Mouse (Mus musculus): ENCODE measurements around the gene Abtb2. TPM values are rescaled to one million over a fixed set of nuclear protein-coding genes. Genes with fewer than 3 reads are reported as not detected.
A peak's percentile ranks its signal among the peaks of the same experiment; 100 is the strongest.

Abtb2 gene
- polyA plus RNA-seq, 1 experiment: 4.0 TPM

- TF ChIP-seq CEBPB (IDR thresholded peaks at IDR 0.05; ENCODE audit: low read depth): no peak
- no peak for TF ChIP-seq USF1 (IDR thresholded peaks at IDR 0.05; ENCODE audit: low read depth)
- no peak for TF ChIP-seq MYOD1 (IDR thresholded peaks at IDR 0.05; ENCODE audit: control insufficient read depth, insufficient read length, low read depth)
- no peak for TF ChIP-seq CTCF (IDR thresholded peaks at IDR 0.05; ENCODE audit: control insufficient read depth, insufficient read depth, insufficient read length)
- Histone ChIP-seq H3K27me3 (ENCODE audit: control insufficient read depth, insufficient read depth, insufficient read length) (no peaks in the 10 kb centered on the region), H3ac (ENCODE audit: control insufficient read depth, insufficient read length, low read depth) (no peak overlapping the region), H3K79me2 (ENCODE audit: control insufficient read depth, insufficient read depth) (peaks cover 37% of the 10 kb centered on the region), H3K36me3 (ENCODE audit: control insufficient read depth, insufficient read depth) (peaks cover 68% of the 10 kb centered on the region), H3K4me3 (ENCODE audit: insufficient read depth, poor library complexity, severe bottlenecking) (no peak overlapping the region), H3K79me3 (ENCODE audit: low read depth) (peaks cover 33% of the 10 kb centered on the region)
Measured at GRCm38 (mm10) chr2:103755458-103756085, 189.5 kb downstream of the Abtb2 start.

DNA sequence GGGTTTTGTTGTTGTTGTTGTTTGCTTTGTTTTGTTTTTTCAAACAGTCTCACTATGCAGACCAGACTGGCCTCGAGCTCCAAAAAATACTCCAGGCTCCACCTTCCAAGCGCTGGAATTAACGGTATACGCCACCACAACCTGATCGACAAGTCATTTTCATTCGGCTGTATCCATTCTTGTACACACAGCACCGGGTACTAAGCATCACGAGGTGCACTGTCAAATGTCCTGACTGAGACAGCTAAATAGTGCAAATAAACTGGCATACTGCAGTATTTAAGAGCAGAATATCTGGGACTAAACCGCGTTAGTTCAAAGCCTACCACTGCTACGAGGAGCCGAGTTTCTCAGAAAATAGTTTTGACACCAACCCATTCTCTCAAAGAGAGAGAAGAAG is 194.3 kb downstream of the Abtb2 start:
- TF ChIP-seq FOSL1 (IDR thresholded peaks at IDR 0.05; ENCODE audit: insufficient read depth, low read length, poor library complexity, severe bottlenecking): no peak
- TF ChIP-seq MYOG (IDR thresholded peaks at IDR 0.05; ENCODE audit: control insufficient read depth, extremely low read depth, insufficient read length): no peak
- TF ChIP-seq CTCF (IDR thresholded peaks at IDR 0.05; ENCODE audit: control insufficient read depth, insufficient read depth, insufficient read length): no peak
- no peak for TF ChIP-seq USF1 (IDR thresholded peaks at IDR 0.05; ENCODE audit: low read depth)
- no peak for TF ChIP-seq MAX (IDR thresholded peaks at IDR 0.05)
- no peak for TF ChIP-seq MYOD1 (IDR thresholded peaks at IDR 0.05; ENCODE audit: control insufficient read depth, insufficient read length, low read depth)
- no peak for TF ChIP-seq CEBPB (IDR thresholded peaks at IDR 0.05; ENCODE audit: low read depth)
- peak overlapping the region; percentile 95 for H3K4me3 ChIP-seq (ENCODE audit: insufficient read depth, poor library complexity, severe bottlenecking)
- H3K27me3 ChIP-seq (ENCODE audit: control insufficient read depth, insufficient read depth, insufficient read length): no peaks in the 10 kb centered on the region
- H3K79me3 ChIP-seq (ENCODE audit: low read depth): peaks cover 37% of the 10 kb centered on the region
- peaks cover 42% of the 10 kb centered on the region for H3K79me2 ChIP-seq (ENCODE audit: control insufficient read depth, insufficient read depth)
- peaks cover 37% of the 10 kb centered on the region for H3K36me3 ChIP-seq (ENCODE audit: control insufficient read depth, insufficient read depth)
- H3ac ChIP-seq (ENCODE audit: control insufficient read depth, insufficient read length, low read depth): peak overlapping the region; percentile 74

DNA sequence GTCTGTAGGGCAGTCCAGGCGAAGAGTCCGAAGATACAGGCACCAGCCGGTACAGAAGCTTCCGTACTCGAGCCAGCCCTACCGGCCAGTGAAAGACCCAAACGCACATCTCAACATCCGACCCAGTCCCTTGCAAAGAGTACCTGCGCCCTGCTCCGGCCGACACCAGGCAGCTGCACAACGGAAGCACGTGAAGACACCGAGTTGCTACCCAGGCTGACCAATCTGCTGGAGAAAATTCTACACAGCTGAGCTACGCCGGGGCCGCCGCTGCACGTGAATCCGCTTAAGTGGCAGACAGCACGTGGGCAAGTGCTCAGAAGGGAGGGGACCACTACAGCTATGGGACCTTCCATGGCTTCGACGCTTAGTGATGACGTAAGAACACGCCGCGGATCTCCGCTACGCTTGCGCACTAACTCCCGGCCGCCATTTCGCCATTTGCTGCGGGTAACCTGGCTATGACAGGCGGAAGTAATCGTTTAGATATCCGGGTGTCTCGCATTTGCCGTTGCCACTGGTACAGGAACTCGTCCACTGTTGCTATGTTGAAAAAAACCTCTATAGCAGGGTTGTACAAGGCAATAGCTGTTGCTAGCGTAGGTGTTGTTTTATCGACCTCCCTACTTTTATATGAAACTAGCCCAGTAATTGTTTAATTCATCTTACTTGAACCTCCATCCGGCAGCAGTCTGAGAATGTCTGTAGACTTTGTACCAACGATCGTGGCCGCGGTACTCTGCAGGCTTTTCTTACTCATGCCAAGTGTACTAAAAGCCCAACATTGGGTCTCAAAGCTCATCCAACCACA is 195.0 kb downstream of the Abtb2 start, which contains the start of gene Nat10:
Nat10 (minus strand) TSS at position 365 of the 811 bp plus-strand sequence.
- Histone ChIP-seq H3K79me2 (ENCODE audit: control insufficient read depth, insufficient read depth) (peaks cover 42% of the 10 kb centered on the region), H3K79me3 (ENCODE audit: low read depth) (peaks cover 37% of the 10 kb centered on the region), H3K36me3 (ENCODE audit: control insufficient read depth, insufficient read depth) (peaks cover 38% of the 10 kb centered on the region), H3K27me3 (ENCODE audit: control insufficient read depth, insufficient read depth, insufficient read length) (no peaks in the 10 kb centered on the region), H3ac (ENCODE audit: control insufficient read depth, insufficient read length, low read depth) (peak within 1 kb of the TSS; percentile 74), H3K4me3 (ENCODE audit: insufficient read depth, poor library complexity, severe bottlenecking) (peak within 1 kb of the TSS; percentile 95)
- TF ChIP-seq FOSL1 (IDR thresholded peaks at IDR 0.05; ENCODE audit: insufficient read depth, low read length, poor library complexity, severe bottlenecking) (no peak), MYOD1 (IDR thresholded peaks at IDR 0.05; ENCODE audit: control insufficient read depth, insufficient read length, low read depth) (no peak), MYOG (IDR thresholded peaks at IDR 0.05; ENCODE audit: control insufficient read depth, extremely low read depth, insufficient read length) (no peak), MAX (IDR thresholded peaks at IDR 0.05) (peak; percentile 98), USF1 (IDR thresholded peaks at IDR 0.05; ENCODE audit: low read depth) (peak; percentile 82), CTCF (IDR thresholded peaks at IDR 0.05; ENCODE audit: control insufficient read depth, insufficient read depth, insufficient read length) (no peak), CEBPB (IDR thresholded peaks at IDR 0.05; ENCODE audit: low read depth) (no peak)

GRCm38 (mm10) chr2:103761993-103762392 is 195.9 kb downstream of the Abtb2 start:
- no peak overlapping the region for H3K4me3 ChIP-seq (ENCODE audit: insufficient read depth, poor library complexity, severe bottlenecking)
- no peaks in the 10 kb centered on the region for H3K27me3 ChIP-seq (ENCODE audit: control insufficient read depth, insufficient read depth, insufficient read length)
- H3K79me2 ChIP-seq (ENCODE audit: control insufficient read depth, insufficient read depth): peaks cover 41% of the 10 kb centered on the region
- H3K79me3 ChIP-seq (ENCODE audit: low read depth): peaks cover 36% of the 10 kb centered on the region
- no peak overlapping the region for H3ac ChIP-seq (ENCODE audit: control insufficient read depth, insufficient read length, low read depth)
- H3K36me3 ChIP-seq (ENCODE audit: control insufficient read depth, insufficient read depth): peaks cover 40% of the 10 kb centered on the region
- TF ChIP-seq CEBPB (IDR thresholded peaks at IDR 0.05; ENCODE audit: low read depth) (no peak), MAX (IDR thresholded peaks at IDR 0.05) (no peak), MYOG (IDR thresholded peaks at IDR 0.05; ENCODE audit: control insufficient read depth, extremely low read depth, insufficient read length) (no peak), FOSL1 (IDR thresholded peaks at IDR 0.05; ENCODE audit: insufficient read depth, low read length, poor library complexity, severe bottlenecking) (no peak), USF1 (IDR thresholded peaks at IDR 0.05; ENCODE audit: low read depth) (no peak), CTCF (IDR thresholded peaks at IDR 0.05; ENCODE audit: control insufficient read depth, insufficient read depth, insufficient read length) (no peak), MYOD1 (IDR thresholded peaks at IDR 0.05; ENCODE audit: control insufficient read depth, insufficient read length, low read depth) (no peak)

- H3K4me3 ChIP-seq (ENCODE audit: insufficient read depth, poor library complexity, severe bottlenecking): no peak overlapping the region
- no peaks in the 10 kb centered on the region for H3K27me3 ChIP-seq (ENCODE audit: control insufficient read depth, insufficient read depth, insufficient read length)
- H3K79me3 ChIP-seq (ENCODE audit: low read depth): peaks cover 31% of the 10 kb centered on the region
- TF ChIP-seq CEBPB (IDR thresholded peaks at IDR 0.05; ENCODE audit: low read depth): no peak
- no peak for TF ChIP-seq MYOD1 (IDR thresholded peaks at IDR 0.05; ENCODE audit: control insufficient read depth, insufficient read length, low read depth)
- no peak for TF ChIP-seq MAX (IDR thresholded peaks at IDR 0.05)
- TF ChIP-seq MYOG (IDR thresholded peaks at IDR 0.05; ENCODE audit: control insufficient read depth, extremely low read depth, insufficient read length): no peak
- no peak for TF ChIP-seq CTCF (IDR thresholded peaks at IDR 0.05; ENCODE audit: control insufficient read depth, insufficient read depth, insufficient read length)
- no peak for TF ChIP-seq USF1 (IDR thresholded peaks at IDR 0.05; ENCODE audit: low read depth)
- H3ac ChIP-seq (ENCODE audit: control insufficient read depth, insufficient read length, low read depth): no peak overlapping the region
- H3K36me3 ChIP-seq (ENCODE audit: control insufficient read depth, insufficient read depth): peaks cover 41% of the 10 kb centered on the region
- peaks cover 36% of the 10 kb centered on the region for H3K79me2 ChIP-seq (ENCODE audit: control insufficient read depth, insufficient read depth)
Measured at GRCm38 (mm10) chr2:103762492-103762891, 196.4 kb downstream of the Abtb2 start.

Other genes with a start within 250 kb of the Abtb2 start
- gene Elf5, start 154.6 kb upstream of the Abtb2 start, polyA plus RNA-seq (2012; fragmentation: generic; extraction: Trizol): 0.01 TPM
- gene Cat, start 81.2 kb upstream of the Abtb2 start, polyA plus RNA-seq (2012; fragmentation: generic; extraction: Trizol): 14.5 TPM
- 28.0 TPM for gene Nat10, start 195.0 kb downstream of the Abtb2 start, polyA plus RNA-seq (2012; fragmentation: generic; extraction: Trizol)
- 161 TPM for gene Caprin1, start 231.3 kb downstream of the Abtb2 start, polyA plus RNA-seq (2012; fragmentation: generic; extraction: Trizol)

All from C2C12 (cell line).